Mouse (Mus musculus): ENCODE data around the gene Olfr1494.

Olfr1494 gene

DNA sequence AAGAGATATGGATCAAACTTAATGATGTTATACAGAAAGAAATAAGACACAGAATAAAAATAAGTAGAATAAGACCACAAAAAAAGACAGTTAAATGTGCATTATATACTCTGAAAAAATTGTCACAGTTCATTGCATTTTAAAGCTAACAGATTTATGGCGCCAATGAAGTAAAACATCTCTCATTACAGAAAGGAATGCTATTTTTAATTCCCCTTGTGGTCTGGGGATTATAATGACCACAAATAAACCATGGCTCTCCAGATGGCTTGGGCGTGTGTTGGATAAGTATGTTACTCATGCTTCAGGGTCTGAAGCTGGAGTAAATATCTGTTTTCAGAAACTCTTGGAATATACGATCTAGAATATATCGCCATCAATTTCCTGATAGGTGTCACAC lies at the start of gene Olfr1494:
TSS of gene Olfr1494 (plus strand) at position 301 of the 400 bp plus-strand sequence.
- no peak for DNase-seq (ENCODE audit: low spot score in 2 of 2)

DNA sequence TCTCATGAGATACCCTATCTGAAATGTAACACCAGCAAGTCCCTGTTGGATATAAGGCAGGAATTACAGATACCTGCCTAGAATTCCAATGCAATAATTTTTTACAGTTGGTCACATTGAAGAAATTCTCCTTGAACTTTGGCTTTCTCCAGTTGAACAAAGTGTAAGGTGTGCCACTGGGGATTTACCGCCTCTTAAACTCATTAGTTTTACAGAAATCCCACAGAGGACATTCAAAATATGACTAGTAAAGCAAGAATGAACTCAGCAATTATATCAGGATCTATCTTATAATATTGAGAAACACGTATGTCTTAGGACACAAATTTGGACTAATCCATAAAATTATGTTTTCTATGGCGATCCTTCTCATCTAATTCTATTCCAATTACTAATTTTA lies 42.6 kb upstream of the Olfr1494 start, which contains the start of gene Olfr1491:
TSS of gene Olfr1491 (plus strand) at position 301 of the 400 bp plus-strand sequence.
- DNase-seq (ENCODE audit: low spot score in 2 of 2), result no peak

DNA sequence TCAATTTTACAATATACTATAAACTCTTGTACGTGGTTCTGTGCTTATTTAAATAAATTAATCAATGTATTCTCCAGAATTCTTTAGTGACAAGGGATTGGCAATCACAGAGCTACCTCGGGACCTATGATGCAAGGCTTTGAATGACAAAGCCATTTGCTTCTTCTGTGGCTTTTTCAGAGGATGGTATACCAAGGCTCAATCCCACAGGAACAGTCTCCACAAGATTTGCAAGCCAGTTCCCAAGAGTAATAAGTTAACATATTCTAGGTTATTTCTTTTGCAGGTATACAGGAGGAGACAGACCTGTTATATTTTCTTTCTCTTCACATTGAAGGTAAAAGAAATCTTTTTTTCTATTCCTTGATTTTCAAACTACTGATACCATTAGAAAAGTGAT lies 16.6 kb upstream of the Olfr1494 start, which contains the start of gene Olfr1493-ps1:
TSS of gene Olfr1493-ps1 (plus strand) at position 301 of the 400 bp plus-strand sequence.
- no peak for DNase-seq (ENCODE audit: low spot score in 2 of 2)

DNA sequence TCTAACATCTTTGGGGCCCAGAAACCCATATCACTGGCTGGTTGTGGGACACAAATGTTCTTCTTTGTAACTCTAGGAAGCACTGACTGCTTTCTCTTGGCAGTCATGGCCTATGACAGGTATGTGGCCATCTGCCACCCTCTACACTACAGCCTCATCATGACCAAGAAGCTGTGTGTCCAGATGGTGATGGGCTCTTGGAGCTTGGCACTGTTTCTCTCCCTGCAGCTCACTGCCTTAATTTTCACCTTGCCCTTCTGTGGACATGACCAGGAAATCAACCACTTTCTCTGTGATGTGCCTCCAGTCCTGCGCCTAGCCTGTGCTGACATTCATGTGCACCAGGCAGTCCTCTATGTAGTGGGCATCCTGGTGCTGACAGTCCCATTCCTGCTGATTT lies 9.8 kb downstream of the Olfr1494 start:
- DNase-seq (ENCODE audit: low spot score in 2 of 2), result no peak

DNA sequence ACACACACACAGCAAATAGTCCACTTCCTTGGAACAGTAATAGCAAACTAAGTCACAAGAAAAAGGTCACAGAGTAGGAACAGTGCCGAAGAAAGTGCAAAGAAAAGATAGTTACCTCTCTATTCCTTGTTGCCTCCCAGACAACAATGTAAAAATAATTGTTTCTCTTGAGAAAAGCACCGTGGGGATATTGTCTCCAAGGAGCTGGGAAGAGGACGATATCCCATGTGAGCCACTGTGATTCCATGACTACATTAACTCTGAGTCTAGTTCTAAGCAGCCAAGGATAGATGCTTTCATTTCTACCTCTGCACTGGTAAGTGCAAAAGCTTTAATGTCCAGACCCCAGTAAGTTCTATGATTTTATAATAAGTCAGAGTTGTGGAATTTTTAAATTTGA lies 24.8 kb downstream of the Olfr1494 start, which contains the start of gene Olfr1495:
TSS of gene Olfr1495 (plus strand) at position 301 of the 400 bp plus-strand sequence.
- no peak for DNase-seq (ENCODE audit: low spot score in 2 of 2)

DNA sequence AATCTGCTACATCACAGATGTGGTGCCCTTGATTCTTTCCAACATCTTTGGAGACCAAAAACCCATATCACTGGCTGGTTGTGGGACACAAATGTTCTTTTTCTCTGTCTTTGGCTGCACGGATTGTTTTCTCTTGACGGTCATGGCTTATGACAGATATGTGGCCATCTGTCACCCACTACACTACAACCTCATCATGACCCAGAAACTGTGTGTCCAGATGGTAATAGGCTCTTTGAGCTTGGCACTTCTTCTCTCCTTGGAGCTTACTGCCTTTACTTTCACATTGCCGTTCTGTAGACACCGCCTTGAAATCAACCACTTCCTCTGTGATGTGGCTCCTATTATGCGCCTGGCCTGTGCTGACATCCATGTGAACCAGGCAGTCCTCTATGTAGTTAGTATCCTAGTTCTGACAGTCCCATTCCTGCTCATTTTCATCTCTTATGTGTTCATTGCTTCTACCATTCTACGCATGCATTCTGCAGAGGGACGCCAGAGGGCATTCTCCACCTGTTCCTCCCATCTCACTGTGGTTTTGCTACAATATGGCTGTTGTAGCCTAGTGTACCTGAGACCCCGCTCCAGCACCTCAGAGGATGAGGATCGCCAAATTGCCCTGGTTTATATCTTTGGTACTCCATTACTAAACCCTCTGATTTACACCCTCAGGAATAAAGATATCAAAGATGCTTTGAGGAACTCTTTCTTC lies 29.2 kb downstream of the Olfr1494 start:
- no peak for DNase-seq (ENCODE audit: low spot score in 2 of 2)

DNA sequence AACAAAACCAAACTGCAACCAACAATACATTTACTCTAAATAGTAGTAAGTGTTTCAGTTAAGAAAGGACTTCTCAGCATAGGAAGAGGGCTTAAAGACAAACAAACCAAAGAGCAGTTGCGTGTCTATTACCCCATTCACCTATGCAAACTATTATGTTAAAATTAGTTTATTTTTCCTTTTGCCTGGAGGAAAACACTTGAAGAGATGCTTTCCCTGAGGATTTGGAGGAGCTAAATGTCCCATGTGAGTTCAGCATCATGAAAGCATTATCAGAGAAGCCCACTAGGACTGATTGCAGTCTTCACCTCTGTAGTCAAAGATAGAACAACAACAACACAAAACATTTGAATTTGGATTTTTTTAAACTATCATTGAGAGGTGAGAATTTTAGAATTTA lies 38.0 kb downstream of the Olfr1494 start, which contains the start of gene Olfr1496:
TSS of gene Olfr1496 (plus strand) at position 301 of the 400 bp plus-strand sequence.
- no peak for DNase-seq (ENCODE audit: low spot score in 2 of 2)

DNA sequence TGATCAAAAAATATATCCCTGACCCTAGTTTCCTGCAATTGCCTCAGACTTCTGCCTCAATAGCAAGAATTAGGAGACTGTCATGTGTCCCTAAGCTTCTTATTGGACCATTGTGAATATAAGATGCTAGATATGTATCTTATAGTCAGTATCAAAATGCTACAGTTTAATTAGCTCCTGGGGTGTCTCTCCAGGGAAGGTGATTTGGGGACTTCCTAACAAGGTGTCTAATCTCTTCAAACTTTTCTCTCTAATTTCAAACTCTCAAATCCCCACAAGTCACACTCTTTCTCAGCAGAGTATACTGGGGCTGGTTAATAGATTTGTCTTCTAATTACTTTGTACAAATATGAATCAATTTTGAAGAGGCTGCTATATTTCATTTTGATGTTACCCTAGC lies 58.6 kb downstream of the Olfr1494 start, which contains the start of gene Olfr1497:
TSS of gene Olfr1497 (minus strand) at position 101 of the 400 bp plus-strand sequence.
- no peak for DNase-seq (ENCODE audit: low spot score in 2 of 2)
